Mouse (Mus musculus): ENCODE data around the gene Rrp12.

- no peak for TF ChIP-seq CTCF (IDR thresholded peaks at IDR 0.05; ENCODE audit: low read depth)
- no peak for TF ChIP-seq EP300 (optimal IDR thresholded peaks at IDR 0.05)
These were observed 57.2 kb downstream of the Rrp12 start for GRCm38 (mm10) chr19:41838808-41839207.

Data from stomach, postnatal 0 days (tissue).